Mouse (Mus musculus) adrenal gland, postnatal 36 days (tissue): Measurements from ENCODE around the gene Zfp78. TPM values are rescaled to one million over a fixed set of nuclear protein-coding genes. Genes with fewer than 3 reads are reported as not detected.

Experiments used
- DNase-seq, 2 experiments: peaks; one replicate each; pipeline ENCODE4 v3.0.0; 2021; ENCODE audit warnings: mixed read lengths in 1 of 2
- total RNA-seq, 2 experiments: library from RNA; stranded (reverse); gene quantifications; 2 replicates each; pipeline ENCODE4 v1.2.3; 2021

Zfp78 gene
- total RNA-seq, 2 experiments from 2014 or later: 1.8 to 3.2 TPM

- DNase-seq: no peak
Measured at GRCm38 (mm10) chr7:6388971-6389370, 25.9 kb downstream of the Zfp78 start.

- no peak for DNase-seq
Measured at GRCm38 (mm10) chr7:6389449-6389848, 26.4 kb downstream of the Zfp78 start.

- peak; percentile 60 to 71 for DNase-seq
Measured at GRCm38 (mm10) chr7:6397996-6398975, 35.2 kb downstream of the Zfp78 start, which contains the start of gene Smim17. Gene Smim17, plus strand, starts transcription at chr7:6398715.

- DNase-seq: peak; percentile 95 to 96
Measured at GRCm38 (mm10) chr7:6410043-6410442, 47.0 kb downstream of the Zfp78 start, which contains the start of gene Gm20715. Gene Gm20715, plus strand, starts transcription at chr7:6410277.

GRCm38 (mm10) chr7:6414626-6415441, 51.8 kb downstream of the Zfp78 start:
- no peak for DNase-seq

GRCm38 (mm10) chr7:6415442-6415787, 52.3 kb downstream of the Zfp78 start:
- no peak for DNase-seq

- DNase-seq: no peak
Measured at GRCm38 (mm10) chr7:6419894-6420293, 56.8 kb downstream of the Zfp78 start.

GRCm38 (mm10) chr7:6429381-6429780, 66.3 kb downstream of the Zfp78 start:
- no peak for DNase-seq

GRCm38 (mm10) chr7:6430342-6430741, 67.3 kb downstream of the Zfp78 start:
- DNase-seq: peak; percentile 38 to 55

Other genes with a start within 250 kb of the Zfp78 start
- gene Zfp787, start 207.3 kb upstream of the Zfp78 start, total RNA-seq: 10 to 100 TPM; 35.1 to 50.9 TPM
- 10 to 100 TPM; 26.4 to 35.9 TPM for gene Zfp444, start 191.1 kb upstream of the Zfp78 start, total RNA-seq
- not detected for gene Galp, start 166.2 kb upstream of the Zfp78 start, total RNA-seq
- gene Zscan5b, start 141.0 kb upstream of the Zfp78 start, total RNA-seq: not detected
- gene Epp13, start 110.6 kb upstream of the Zfp78 start, total RNA-seq: not detected
- gene Zfp667, start 76.7 kb upstream of the Zfp78 start, total RNA-seq: 1 to 10 TPM; 5.9 to 9.8 TPM
- 1 to 10 TPM; 2.1 to 3.2 TPM for gene Zfp583, start 32.0 kb upstream of the Zfp78 start, total RNA-seq
- under 1 TPM; 0.70 to 0.79 TPM for gene Gm3854, start 19.5 kb upstream of the Zfp78 start, total RNA-seq
- gene Zfp28, start 20.0 kb downstream of the Zfp78 start, total RNA-seq: 1 to 10 TPM; 2.2 to 2.8 TPM
- gene Smim17, start 35.4 kb downstream of the Zfp78 start, total RNA-seq: under 1 TPM; 0.13 to 0.66 TPM
- gene Gm20715, start 47.0 kb downstream of the Zfp78 start, total RNA-seq: not detected
- not detected for gene Olfr1344, start 75.4 kb downstream of the Zfp78 start, total RNA-seq
- gene Olfr1336, start 92.9 kb downstream of the Zfp78 start, total RNA-seq: not detected
- gene Olfr1346, start 103.8 kb downstream of the Zfp78 start, total RNA-seq: not detected
- gene Olfr5, start 123.7 kb downstream of the Zfp78 start, total RNA-seq: not detected
- not detected for gene Olfr1347, start 136.5 kb downstream of the Zfp78 start, total RNA-seq
- not detected for gene Olfr1348, start 145.5 kb downstream of the Zfp78 start, total RNA-seq
- gene Olfr1349, start 159.7 kb downstream of the Zfp78 start, total RNA-seq: not detected
- not detected for gene Olfr1350, start 201.6 kb downstream of the Zfp78 start, total RNA-seq